Comparison of ENCODE assay signal across 22 mouse cellular contexts in genomic region chr17:70588691-70589090, GRCm38 (mm10).
A peak's percentile ranks its signal among the peaks of the same experiment; 100 is the strongest.
DNase-seq lines count a peak whose midpoint lies in the region; ATAC-seq and TF ChIP-seq lines count a peak whose summit lies in the region.
"Had no signal": no experiment of that assay in that cellular context is flagged by ENCODE, and none has a peak within 500 bp of the region (broad histone marks: within the 10 kb centered on the region; RNA-seq: fewer than 3 reads in every experiment).

No protein-coding gene starts in this region.

- H3K9ac ChIP-seq in embryonic facial prominence, embryonic 11.5 days (replicated peaks; ENCODE audit: low read length) = no peak overlapping the region
- no peak overlapping the region for H3K9ac ChIP-seq in hindbrain, postnatal 0 days (replicated peaks; ENCODE audit: low read length)
- no peak overlapping the region for H3K9ac ChIP-seq in hindbrain, embryonic 13.5 days
- H3K9ac ChIP-seq in midbrain, embryonic 16.5 days (ENCODE audit: low read depth, low read length) = no peak overlapping the region
- H3K9ac ChIP-seq: embryonic facial prominence, embryonic 15.5 days; kidney, embryonic 15.5 days; neural tube, embryonic 13.5 days; stomach, embryonic 15.5 days had no signal

- no peak overlapping the region for H3K27ac ChIP-seq in embryonic facial prominence, embryonic 11.5 days (replicated peaks; ENCODE audit: low read depth, low read length)
- H3K27ac ChIP-seq in embryonic facial prominence, embryonic 10.5 days (replicated peaks) = no peak overlapping the region
- H3K27ac ChIP-seq in hindbrain, postnatal 0 days = no peak overlapping the region
- no peak overlapping the region for H3K27ac ChIP-seq in hindbrain, embryonic 13.5 days
- peak overlapping the region; percentile 57 for H3K27ac ChIP-seq in midbrain, embryonic 10.5 days (replicated peaks)
- peak overlapping the region; percentile 9; the same call in 1 of the 2 replicates for H3K27ac ChIP-seq in midbrain, embryonic 16.5 days (ENCODE audit: low read length)
- H3K27ac ChIP-seq: embryonic facial prominence, embryonic 15.5 days; kidney, embryonic 15.5 days; neural tube, embryonic 13.5 days; stomach, embryonic 15.5 days had no signal

- no peaks in the 10 kb centered on the region for H3K36me3 ChIP-seq in embryonic facial prominence, embryonic 11.5 days (replicated peaks; ENCODE audit: control insufficient read depth, insufficient read depth, low read depth, low read length)
- no peaks in the 10 kb centered on the region for H3K36me3 ChIP-seq in embryonic facial prominence, embryonic 10.5 days (replicated peaks)
- H3K36me3 ChIP-seq in hindbrain, postnatal 0 days (ENCODE audit: insufficient read depth, low read length) = no peaks in the 10 kb centered on the region
- H3K36me3 ChIP-seq in hindbrain, embryonic 13.5 days = no peaks in the 10 kb centered on the region
- no peaks in the 10 kb centered on the region for H3K36me3 ChIP-seq in midbrain, embryonic 10.5 days
- H3K36me3 ChIP-seq in midbrain, embryonic 16.5 days (ENCODE audit: control insufficient read depth, insufficient read depth, low read length) = peaks cover 3% of the 10 kb centered on the region; the same call in 1 of the 2 replicates
- H3K36me3 ChIP-seq: embryonic facial prominence, embryonic 15.5 days; kidney, embryonic 15.5 days; neural tube, embryonic 13.5 days; stomach, embryonic 15.5 days had no signal

- WGBS in embryonic facial prominence, embryonic 11.5 days = 60% methylated on average over 6 of the region's 6 CpGs
- 64% methylated on average over 6 of the region's 6 CpGs for WGBS in embryonic facial prominence, embryonic 10.5 days
- WGBS in hindbrain, postnatal 0 days = 31% methylated on average over 6 of the region's 6 CpGs
- WGBS in hindbrain, embryonic 13.5 days = 45% methylated on average over 6 of the region's 6 CpGs
- WGBS in midbrain, embryonic 10.5 days = 84% methylated on average over 6 of the region's 6 CpGs
- WGBS in midbrain, embryonic 16.5 days = 41% methylated on average over 6 of the region's 6 CpGs

- no peak for ATAC-seq in embryonic facial prominence, embryonic 11.5 days (replicated peaks; ENCODE audit: insufficient number of reproducible peaks, low FRiP score, low TSS enrichment, low read depth)
- 0 out of 2 replicates have a peak, but pooled peaks have one; percentile 15 for ATAC-seq in hindbrain, postnatal 0 days
- ATAC-seq in hindbrain, embryonic 13.5 days (ENCODE audit: low FRiP score) = no peak
- peak; percentile 54; the same call in 1 of the 2 replicates for ATAC-seq in midbrain, embryonic 16.5 days
- ATAC-seq: CD4-positive, CD25-positive, alpha-beta regulatory T cell, adult 4 months had no signal

- peak; percentile 3 for DNase-seq in embryonic facial prominence, embryonic 11.5 days (ENCODE audit: low spot score)
- no peak for DNase-seq in embryonic facial prominence, embryonic 10.5 days (ENCODE audit: low spot score)
- DNase-seq in hindbrain, postnatal 0 days (ENCODE audit: low spot score) = no peak
- no peak for DNase-seq in midbrain, embryonic 10.5 days (ENCODE audit: low spot score)
- no peak for DNase-seq in ovary, postnatal 10 days (ENCODE audit: low spot score)
- DNase-seq in c-Kit-positive CD71-positive TER-119-positive erythroid progenitor cells, embryonic 14.5 days (ENCODE audit: low spot score) = no peak
- DNase-seq: adrenal gland, postnatal 25 days; cerebellum, adult 11-12 months; gastrocnemius, postnatal 36 days; kidney, adult 11 months; lung, postnatal 4 days; right cerebral cortex, adult 18-20 months; thymus, adult 18-20 months; thymus, postnatal 4 days had no signal

- no peaks in the 10 kb centered on the region for H3K9me3 ChIP-seq in embryonic facial prominence, embryonic 11.5 days (replicated peaks; ENCODE audit: control insufficient read depth, low read length)
- H3K9me3 ChIP-seq in embryonic facial prominence, embryonic 10.5 days = no peaks in the 10 kb centered on the region
- H3K9me3 ChIP-seq in hindbrain, postnatal 0 days (ENCODE audit: low read length) = no peaks in the 10 kb centered on the region
- no peaks in the 10 kb centered on the region for H3K9me3 ChIP-seq in hindbrain, embryonic 13.5 days
- no peaks in the 10 kb centered on the region for H3K9me3 ChIP-seq in midbrain, embryonic 10.5 days (replicated peaks)
- no peaks in the 10 kb centered on the region for H3K9me3 ChIP-seq in midbrain, embryonic 16.5 days (replicated peaks; ENCODE audit: control insufficient read depth, low read length, poor library complexity, severe bottlenecking)
- H3K9me3 ChIP-seq: embryonic facial prominence, embryonic 15.5 days; kidney, embryonic 15.5 days; neural tube, embryonic 13.5 days; stomach, embryonic 15.5 days had no signal

- no peaks in the 10 kb centered on the region for H3K4me1 ChIP-seq in embryonic facial prominence, embryonic 11.5 days (ENCODE audit: control insufficient read depth, insufficient read depth, low read length)
- peaks cover 14% of the 10 kb centered on the region; the same call in 1 of the 2 replicates for H3K4me1 ChIP-seq in embryonic facial prominence, embryonic 10.5 days
- H3K4me1 ChIP-seq in hindbrain, postnatal 0 days (ENCODE audit: insufficient read depth, low read length) = 0 out of 2 replicates have a peak, but pooled peaks cover 8% of the 10 kb centered on the region
- peaks cover 18% of the 10 kb centered on the region for H3K4me1 ChIP-seq in hindbrain, embryonic 13.5 days (replicated peaks)
- peaks cover 40% of the 10 kb centered on the region for H3K4me1 ChIP-seq in midbrain, embryonic 10.5 days
- H3K4me1 ChIP-seq in midbrain, embryonic 16.5 days (ENCODE audit: control insufficient read depth, insufficient read depth, low read length) = peaks cover 13% of the 10 kb centered on the region; the same call in 1 of the 2 replicates
- H3K4me1 ChIP-seq: kidney, embryonic 15.5 days; stomach, embryonic 15.5 days had no signal

- H3K4me3 ChIP-seq in embryonic facial prominence, embryonic 11.5 days (ENCODE audit: low read depth, low read length) = no peak overlapping the region
- H3K4me3 ChIP-seq in embryonic facial prominence, embryonic 10.5 days = no peak overlapping the region
- H3K4me3 ChIP-seq in hindbrain, postnatal 0 days (ENCODE audit: low read length) = no peak overlapping the region
- no peak overlapping the region for H3K4me3 ChIP-seq in hindbrain, embryonic 13.5 days
- H3K4me3 ChIP-seq in midbrain, embryonic 10.5 days = no peak overlapping the region
- no peak overlapping the region for H3K4me3 ChIP-seq in midbrain, embryonic 16.5 days (ENCODE audit: low read depth, low read length)
- H3K4me3 ChIP-seq: embryonic facial prominence, embryonic 15.5 days; kidney, embryonic 15.5 days; myocyte; neural tube, embryonic 13.5 days; stomach, embryonic 15.5 days had no signal

- H3K4me2 ChIP-seq in embryonic facial prominence, embryonic 11.5 days (ENCODE audit: low read depth, low read length) = no peak overlapping the region
- no peak overlapping the region for H3K4me2 ChIP-seq in hindbrain, postnatal 0 days (ENCODE audit: low read depth, low read length)
- no peak overlapping the region for H3K4me2 ChIP-seq in hindbrain, embryonic 13.5 days
- no peak overlapping the region; the same call in 1 of the 2 replicates for H3K4me2 ChIP-seq in midbrain, embryonic 16.5 days (ENCODE audit: low read length)
- H3K4me2 ChIP-seq: embryonic facial prominence, embryonic 15.5 days; kidney, embryonic 15.5 days; neural tube, embryonic 13.5 days; stomach, embryonic 15.5 days had no signal

- no peak for TF ChIP-seq CTCF in hindbrain, postnatal 0 days (IDR thresholded peaks at IDR 0.05; ENCODE audit: low read depth)

- no peaks in the 10 kb centered on the region for H3K27me3 ChIP-seq in embryonic facial prominence, embryonic 11.5 days (ENCODE audit: control insufficient read depth, insufficient read depth, low read length)
- no peaks in the 10 kb centered on the region; the same call in 1 of the 2 replicates for H3K27me3 ChIP-seq in embryonic facial prominence, embryonic 10.5 days (replicated peaks; ENCODE audit: low read depth, poor library complexity, severe bottlenecking)
- no peaks in the 10 kb centered on the region for H3K27me3 ChIP-seq in hindbrain, postnatal 0 days (ENCODE audit: insufficient read depth, low read length)
- no peaks in the 10 kb centered on the region for H3K27me3 ChIP-seq in hindbrain, embryonic 13.5 days
- H3K27me3 ChIP-seq in midbrain, embryonic 10.5 days (ENCODE audit: low read depth, poor library complexity, severe bottlenecking) = no peaks in the 10 kb centered on the region
- no peaks in the 10 kb centered on the region for H3K27me3 ChIP-seq in midbrain, embryonic 16.5 days (ENCODE audit: control insufficient read depth, insufficient read depth, low read depth, low read length)
- H3K27me3 ChIP-seq: embryonic facial prominence, embryonic 15.5 days; kidney, embryonic 15.5 days; neural tube, embryonic 13.5 days; stomach, embryonic 15.5 days had no signal

Comparison
In these comparisons a context has a peak if more than half of its experiments do, and no peak if none do; other contexts are left out.
1. ATAC-seq: peak in hindbrain, postnatal 0 days (single experiment) and midbrain, embryonic 16.5 days (single experiment); none in embryonic facial prominence, embryonic 11.5 days (single experiment) and hindbrain, embryonic 13.5 days (single experiment).
2. H3K27ac ChIP-seq: peak in midbrain, embryonic 10.5 days (single experiment) and midbrain, embryonic 16.5 days (single experiment); none in embryonic facial prominence, embryonic 11.5 days (single experiment), embryonic facial prominence, embryonic 10.5 days (single experiment), hindbrain, postnatal 0 days (single experiment) and hindbrain, embryonic 13.5 days (single experiment).